Mouse (Mus musculus) thymus, adult 2 months (tissue): ENCODE measurements around the gene Fam162b. TPM values are rescaled to one million over a fixed set of nuclear protein-coding genes. Genes with fewer than 3 reads are reported as not detected.

Source experiments
- DNase-seq: peaks from one replicate; pipeline ENCODE4 v3.0.0; 2021
- H3K27ac ChIP-seq: fragments of 200-500 bp; 2 replicates; pipeline ENCODE4 v1.5.1; 2012; ENCODE audit warnings: low read length, control low read depth; ENCODE audit not compliant: control insufficient read depth, insufficient read depth
- H3K27me3 ChIP-seq: fragments of 200-500 bp; 2 replicates; pipeline ENCODE4 v1.6.1; 2012; ENCODE audit warnings: mild to moderate bottlenecking, low read length, moderate library complexity, mixed read lengths; ENCODE audit not compliant: control insufficient read depth, insufficient read depth
- H3K36me3 ChIP-seq: fragments of 200-500 bp; 2 replicates; pipeline ENCODE4 v1.6.1; 2012; ENCODE audit warnings: mild to moderate bottlenecking, low read length, moderate library complexity; ENCODE audit not compliant: control insufficient read depth, insufficient read depth
- H3K4me1 ChIP-seq: fragments of 200-500 bp; replicated peaks from 2 replicates; pipeline ENCODE4 v1.6.1; 2012; ENCODE audit warnings: low read length; ENCODE audit not compliant: control insufficient read depth, insufficient read depth
- H3K4me3 ChIP-seq: fragments of 200-500 bp; 2 replicates; pipeline ENCODE4 v1.5.1; 2012; ENCODE audit warnings: mild to moderate bottlenecking, low read length, control low read depth, moderate library complexity; ENCODE audit not compliant: control insufficient read depth, insufficient read depth
- CTCF ChIP-seq: fragments of 200-500 bp; IDR thresholded peaks from 2 replicates; pipeline ENCODE4 v1.5.1; 2012; ENCODE audit warnings: mild to moderate bottlenecking, control low read depth, low read length, moderate library complexity, borderline replicate concordance; ENCODE audit not compliant: control insufficient read depth, poor library complexity, insufficient read depth; ENCODE audit errors: extremely low read depth
- POLR2A ChIP-seq: fragments of 200-500 bp; IDR thresholded peaks from 2 replicates; pipeline ENCODE4 v1.6.1; 2012; ENCODE audit warnings: mild to moderate bottlenecking, low read length, control low read depth, moderate library complexity; ENCODE audit not compliant: control insufficient read depth, poor library complexity, insufficient read depth; ENCODE audit errors: extremely low read depth
- WGBS: fragments of 180-500 bp; shearing (Covaris S2); methylation state at CpG from one replicate; pipeline ENCODE4 v1.1.7; 2018; 5-methylcytosine and 5-hydroxymethylcytosine counted together
- polyA plus RNA-seq: library from polyadenylated mRNA; depleted of rRNA; stranded (reverse); fragments of >200 nt; gene quantifications from 2 replicates; pipeline ENCODE4 v1.2.3, GENCODE M21; 2012; rRNA removed

Gene Fam162b
- not detected in 2 replicates for polyA plus RNA-seq

- no peaks in the 10 kb centered on the region for H3K4me1 ChIP-seq
- no peaks in the 10 kb centered on the region for H3K27me3 ChIP-seq
- H3K27ac ChIP-seq, result no peak within 1 kb of the TSS
- H3K4me3 ChIP-seq, result no peak within 1 kb of the TSS
- TF ChIP-seq CTCF, result no peak
- no peak for TF ChIP-seq POLR2A
- no peaks in the 10 kb centered on the region for H3K36me3 ChIP-seq
- 17% methylated on average over 19 of the region's 19 CpGs for WGBS
- DNase-seq, result no peak
These were observed at the start of gene Fam162b for GRCm38 (mm10) chr10:51590139-51590574. TSS of gene Fam162b (minus strand) at chr10:51590517.

DNA sequence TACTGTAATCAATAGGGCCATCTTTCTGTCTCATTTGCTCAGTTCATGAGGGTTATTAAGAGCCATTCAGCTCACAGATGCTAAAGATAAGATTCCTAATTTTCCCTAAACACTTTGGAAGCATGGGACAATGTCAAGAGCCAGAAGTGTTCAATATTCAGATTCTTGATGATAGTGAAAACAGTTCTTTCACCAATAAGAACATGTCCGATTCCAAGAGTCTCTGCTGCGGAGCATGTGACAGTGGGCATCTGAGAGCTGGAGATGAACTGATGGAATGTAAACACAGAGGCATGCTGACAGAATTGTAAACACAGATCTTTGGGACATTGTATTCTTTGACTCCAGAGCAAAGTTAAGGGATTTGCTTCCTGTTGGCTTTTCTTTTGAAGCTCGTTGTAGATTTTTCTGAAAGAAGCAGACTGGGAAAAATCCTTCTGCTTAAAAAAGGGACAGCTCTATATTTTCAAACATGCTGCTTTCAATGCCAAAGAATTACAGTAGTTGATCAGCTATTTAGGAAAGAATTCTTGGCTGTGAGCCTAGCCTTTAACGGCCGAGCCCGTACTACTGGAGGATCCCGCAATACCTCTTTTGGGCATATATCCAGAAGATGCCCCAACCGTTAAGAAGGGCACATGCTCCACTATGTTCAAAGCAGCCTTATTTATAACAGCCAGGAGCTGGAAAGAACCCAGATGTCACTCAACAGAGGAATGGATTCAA lies 41.3 kb upstream of the Fam162b start, which contains the start of gene Gprc6a:
TSS of gene Gprc6a (minus strand) at position 51 of the 726 bp plus-strand sequence.
- Histone ChIP-seq H3K4me1 (no peaks in the 10 kb centered on the region), H3K36me3 (no peaks in the 10 kb centered on the region), H3K4me3 (no peak within 1 kb of the TSS), H3K27me3 (no peaks in the 10 kb centered on the region), H3K27ac (no peak within 1 kb of the TSS)
- DNase-seq, result no peak
- TF ChIP-seq POLR2A (no peak), CTCF (no peak)
- WGBS, result 85% methylated on average over 8 of the region's 8 CpGs

- TF ChIP-seq POLR2A, result no peak
- no peak for TF ChIP-seq CTCF
- no peak for DNase-seq
- no peak overlapping the region for H3K27ac ChIP-seq
- WGBS, result 82% methylated on average over 3 of the region's 3 CpGs
- H3K4me3 ChIP-seq, result no peak overlapping the region
- no peaks in the 10 kb centered on the region for H3K4me1 ChIP-seq
- H3K27me3 ChIP-seq, result no peaks in the 10 kb centered on the region
- no peaks in the 10 kb centered on the region for H3K36me3 ChIP-seq
These were observed 30.9 kb upstream of the Fam162b start for GRCm38 (mm10) chr10:51621193-51621592.

DNA sequence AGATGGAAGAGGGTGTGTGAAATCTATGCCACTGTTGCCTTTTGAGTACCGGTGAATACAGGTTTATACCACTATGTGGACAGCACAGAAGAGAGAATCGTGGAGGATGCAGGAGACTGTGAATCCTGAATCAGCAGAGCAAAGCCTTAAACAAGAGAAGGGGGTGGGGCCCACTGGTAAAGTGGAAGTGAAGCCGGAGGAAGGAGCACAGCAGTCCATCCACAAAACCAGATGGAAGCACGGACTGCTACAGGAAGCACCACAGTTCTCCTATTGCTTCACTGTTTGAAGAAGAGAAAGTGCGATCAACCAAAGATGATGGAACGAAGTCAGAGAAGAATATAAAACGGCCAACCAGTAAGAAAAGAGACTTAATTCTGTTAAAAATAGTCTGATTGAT lies 29.8 kb upstream of the Fam162b start:
- WGBS, result 78% methylated on average over 7 of the region's 7 CpGs
- TF ChIP-seq POLR2A, result no peak
- no peak for TF ChIP-seq CTCF
- Histone ChIP-seq H3K27ac (no peak overlapping the region), H3K4me1 (no peaks in the 10 kb centered on the region), H3K36me3 (no peaks in the 10 kb centered on the region), H3K4me3 (no peak overlapping the region), H3K27me3 (no peaks in the 10 kb centered on the region)
- DNase-seq, result no peak

DNA sequence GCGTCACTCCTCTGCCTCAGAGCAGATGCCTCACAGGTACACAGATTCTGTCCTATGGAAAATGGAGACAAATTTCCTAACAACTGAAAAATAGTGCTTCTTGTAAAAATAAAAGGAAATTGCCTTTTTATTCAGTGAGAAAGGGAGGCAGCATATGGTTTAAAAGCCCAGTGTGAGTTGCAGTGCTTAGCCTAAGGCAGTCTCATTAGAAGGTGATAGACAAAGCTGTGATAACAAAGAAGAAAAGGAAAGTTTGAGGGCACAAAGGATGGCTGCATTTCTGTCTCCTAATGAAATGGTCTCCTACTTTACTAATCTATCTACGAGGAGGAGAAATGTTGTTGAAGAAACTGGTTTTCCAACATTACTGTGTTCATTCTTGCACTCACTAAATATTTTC lies 28.2 kb upstream of the Fam162b start:
- no peak for TF ChIP-seq POLR2A
- TF ChIP-seq CTCF, result no peak
- no peaks in the 10 kb centered on the region for H3K27me3 ChIP-seq
- H3K4me1 ChIP-seq, result no peaks in the 10 kb centered on the region
- no peak for DNase-seq
- no peak overlapping the region for H3K27ac ChIP-seq
- WGBS, result 85% methylated on average over 2 of the region's 2 CpGs
- no peaks in the 10 kb centered on the region for H3K36me3 ChIP-seq
- no peak overlapping the region for H3K4me3 ChIP-seq

DNA sequence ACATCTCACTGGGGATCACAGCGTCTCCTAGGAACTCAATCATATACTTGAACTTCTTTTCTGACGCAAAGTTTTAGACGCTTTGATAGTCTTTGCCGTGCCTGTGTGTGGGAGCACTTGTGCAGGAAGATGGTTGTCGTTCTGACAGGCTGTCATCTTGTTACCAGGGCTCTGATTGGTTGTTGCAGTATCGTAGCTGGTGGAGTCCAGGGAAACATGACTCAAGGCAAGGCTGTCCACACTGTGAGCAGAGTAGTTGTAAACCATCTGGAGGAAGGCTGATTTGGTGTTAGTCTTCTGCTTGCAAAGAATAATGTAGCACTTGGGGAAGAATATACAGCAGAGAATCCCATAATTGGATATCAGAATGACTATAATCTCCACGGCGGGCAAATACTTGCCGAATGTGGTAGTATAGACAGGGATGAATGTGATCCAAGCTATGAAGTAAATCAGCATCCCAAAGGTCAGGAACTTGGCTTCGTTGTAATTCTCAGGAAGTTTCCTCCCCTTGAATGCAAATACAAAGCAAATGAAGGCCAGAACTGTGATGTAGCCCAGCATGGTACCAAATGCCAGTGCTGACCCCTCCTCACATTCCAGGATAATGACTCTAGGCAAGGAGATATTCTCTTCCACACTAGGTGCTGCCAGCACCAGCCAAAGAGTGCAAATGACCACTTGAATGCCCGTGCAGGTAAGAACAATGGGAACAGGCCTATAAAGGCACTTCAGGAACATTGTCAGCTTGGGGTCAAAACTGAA lies 24.7 kb upstream of the Fam162b start:
- 83% methylated on average over 11 of the region's 11 CpGs for WGBS
- TF ChIP-seq POLR2A (no peak), CTCF (no peak)
- Histone ChIP-seq H3K4me3 (no peak overlapping the region), H3K36me3 (no peaks in the 10 kb centered on the region), H3K27me3 (no peaks in the 10 kb centered on the region), H3K27ac (no peak overlapping the region), H3K4me1 (no peaks in the 10 kb centered on the region)
- DNase-seq, result no peak
